Mouse (Mus musculus) heart, adult 2 months (tissue): ENCODE results near the gene Mlycd.

Experiments
- CTCF ChIP-seq: fragments of 200-600 bp; IDR thresholded peaks from 2 replicates; pipeline ENCODE4 v1.8.1; 2022; ENCODE audit warnings: antibody characterized with exemption, mild to moderate bottlenecking, moderate library complexity
- EP300 ChIP-seq: fragments of 200-500 bp; IDR thresholded peaks from 2 replicates; pipeline ENCODE4 v1.6.1; 2011; ENCODE audit warnings: low read depth, low read length, control low read depth; ENCODE audit not compliant: insufficient read depth
- POLR2A ChIP-seq: fragments of 200-500 bp; IDR thresholded peaks from 2 replicates; pipeline ENCODE4 v1.6.1; 2011; ENCODE audit warnings: mild to moderate bottlenecking, low read depth, low read length, control low read depth; ENCODE audit not compliant: insufficient read depth

DNA sequence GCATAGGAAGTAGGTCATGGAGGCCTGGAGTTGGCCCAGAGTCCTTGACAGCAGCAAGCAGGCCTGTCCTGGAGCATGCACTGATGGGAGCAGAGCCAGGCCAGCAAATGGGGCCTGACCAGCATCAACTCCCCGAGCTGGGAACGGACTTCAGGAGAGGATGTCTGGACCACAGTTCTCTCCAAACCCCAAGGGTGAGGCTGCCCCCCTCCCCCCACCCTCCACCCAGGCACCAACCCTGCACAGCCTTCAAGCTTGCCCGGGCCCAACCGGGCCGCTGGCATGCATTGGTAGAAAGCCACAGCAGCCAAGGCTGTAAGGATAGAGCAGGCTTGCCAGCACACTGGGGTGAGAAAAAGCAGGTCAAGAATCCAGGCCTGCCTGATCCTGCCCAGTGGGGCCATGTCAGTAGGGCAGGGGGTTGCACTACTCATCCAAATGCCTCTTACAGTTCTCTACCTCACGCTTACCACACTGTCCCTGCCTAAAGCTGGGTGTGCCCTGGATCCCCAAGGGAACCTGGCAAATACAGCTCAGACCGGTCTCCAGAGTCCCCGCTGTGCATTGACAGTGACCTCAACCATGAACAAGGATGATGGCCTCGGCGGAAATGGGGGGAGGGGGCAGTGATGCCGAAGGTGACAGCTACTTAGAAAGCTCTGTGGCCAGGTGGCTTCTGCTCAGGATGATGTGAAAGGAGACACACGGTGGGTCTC is 33.1 kb downstream of the Mlycd start:
- TF ChIP-seq CTCF (no peak), POLR2A (no peak), EP300 (no peak)
